Mouse (Mus musculus) stomach, embryonic 16.5 days (tissue): ENCODE data around the gene Tex10. TPM values are rescaled to one million over a fixed set of nuclear protein-coding genes. Genes with fewer than 3 reads are reported as not detected.
A peak's percentile ranks its signal among the peaks of the same experiment; 100 is the strongest.
"Not testable (repeated sequence)": the region's sequence is repeated elsewhere in the genome, so short reads cannot be mapped to it uniquely, and the experiment has no call there.

Experiments
- ATAC-seq: fragments of 200-750 bp; cut with Nextera tagmentation; 2 replicates; pipeline ENCODE4 v1.8.0; 2017; ENCODE audit warnings: moderate number of reproducible peaks, moderate TSS enrichment; ENCODE audit not compliant: insufficient read depth, low FRiP score
- H3K27ac ChIP-seq: fragments of 300-500 bp; sonication (generic); 2 replicates; pipeline ENCODE4 v1.5.1; 2014; ENCODE audit warnings: low read length
- H3K27me3 ChIP-seq: fragments of 300-500 bp; sonication (generic); 2 replicates; pipeline ENCODE4 v1.6.1; 2014; ENCODE audit warnings: low read length, control low read depth, mixed read lengths; ENCODE audit not compliant: control insufficient read depth, insufficient read depth
- H3K36me3 ChIP-seq: fragments of 300-500 bp; sonication (generic); 2 replicates; pipeline ENCODE4 v1.6.1; 2014; ENCODE audit warnings: low read length; ENCODE audit not compliant: control insufficient read depth, insufficient read depth
- H3K4me1 ChIP-seq: fragments of 300-500 bp; sonication (generic); 2 replicates; pipeline ENCODE4 v1.6.1; 2014; ENCODE audit warnings: low read length, control low read depth, mixed read lengths; ENCODE audit not compliant: control insufficient read depth, insufficient read depth
- H3K4me2 ChIP-seq: fragments of 300-500 bp; sonication (generic); 2 replicates; pipeline ENCODE4 v1.6.1; 2014; ENCODE audit warnings: low read depth, low read length, mixed read lengths
- H3K4me3 ChIP-seq: fragments of 300-500 bp; sonication (generic); replicated peaks from 2 replicates; pipeline ENCODE4 v1.5.1; 2014; ENCODE audit warnings: mild to moderate bottlenecking, low read length
- H3K9ac ChIP-seq: fragments of 300-500 bp; sonication (generic); 2 replicates; pipeline ENCODE4 v1.6.1; 2014; ENCODE audit warnings: low read length
- H3K9me3 ChIP-seq: fragments of 300-500 bp; sonication (generic); replicated peaks from 2 replicates; pipeline ENCODE4 v1.6.1; 2016; ENCODE audit warnings: low read length, control low read depth; ENCODE audit not compliant: control insufficient read depth
- WGBS: fragments of 180-500 bp; shearing (Covaris S2); extraction: QIAGEN DNeasy Blood & Tissue Kit; methylation state at CpG from one replicate; pipeline ENCODE4 v1.1.7; 2014; 5-methylcytosine and 5-hydroxymethylcytosine counted together
- polyA plus RNA-seq: library from polyadenylated mRNA; unstranded; fragments of >200 nt; fragmentation: Nextera tagmentation; extraction: Ambion mirVana; gene quantifications from 2 replicates; pipeline ENCODE4 v1.2.1, GENCODE M21; 2015

Tex10 gene
- polyA plus RNA-seq, 1 experiment from 2014 or later = 49.4 TPM

DNA sequence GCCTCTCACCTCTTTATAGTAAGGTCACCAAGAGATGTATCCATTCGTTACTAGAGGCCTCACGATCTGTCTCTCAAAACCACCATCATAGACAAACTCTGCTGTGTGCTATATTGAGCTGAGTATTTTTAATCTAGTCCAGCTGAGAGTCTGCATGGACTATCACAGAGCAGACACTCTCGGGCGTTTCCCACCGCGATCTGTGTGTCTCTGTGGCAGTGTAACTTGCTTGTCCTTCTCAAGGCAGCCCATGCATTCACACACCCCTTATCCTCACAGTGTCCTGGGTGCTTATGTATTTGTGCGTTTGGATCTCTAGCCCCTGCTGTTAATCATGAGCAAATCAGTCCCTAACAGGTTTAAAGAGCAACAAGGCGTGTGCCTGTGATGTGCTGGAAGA lies 59.8 kb downstream of the Tex10 start:
- H3K4me1 ChIP-seq = no peaks in the 10 kb centered on the region
- no peak overlapping the region for H3K27ac ChIP-seq
- no peaks in the 10 kb centered on the region for H3K27me3 ChIP-seq
- whole genome bisulfite sequencing = 87% methylated on average over 8 of the region's 8 CpGs
- H3K4me3 ChIP-seq = no peak overlapping the region
- no peaks in the 10 kb centered on the region for H3K9me3 ChIP-seq
- no peak overlapping the region for H3K4me2 ChIP-seq
- ATAC-seq = no peak
- H3K36me3 ChIP-seq = no peaks in the 10 kb centered on the region
- H3K9ac ChIP-seq = no peak overlapping the region

DNA sequence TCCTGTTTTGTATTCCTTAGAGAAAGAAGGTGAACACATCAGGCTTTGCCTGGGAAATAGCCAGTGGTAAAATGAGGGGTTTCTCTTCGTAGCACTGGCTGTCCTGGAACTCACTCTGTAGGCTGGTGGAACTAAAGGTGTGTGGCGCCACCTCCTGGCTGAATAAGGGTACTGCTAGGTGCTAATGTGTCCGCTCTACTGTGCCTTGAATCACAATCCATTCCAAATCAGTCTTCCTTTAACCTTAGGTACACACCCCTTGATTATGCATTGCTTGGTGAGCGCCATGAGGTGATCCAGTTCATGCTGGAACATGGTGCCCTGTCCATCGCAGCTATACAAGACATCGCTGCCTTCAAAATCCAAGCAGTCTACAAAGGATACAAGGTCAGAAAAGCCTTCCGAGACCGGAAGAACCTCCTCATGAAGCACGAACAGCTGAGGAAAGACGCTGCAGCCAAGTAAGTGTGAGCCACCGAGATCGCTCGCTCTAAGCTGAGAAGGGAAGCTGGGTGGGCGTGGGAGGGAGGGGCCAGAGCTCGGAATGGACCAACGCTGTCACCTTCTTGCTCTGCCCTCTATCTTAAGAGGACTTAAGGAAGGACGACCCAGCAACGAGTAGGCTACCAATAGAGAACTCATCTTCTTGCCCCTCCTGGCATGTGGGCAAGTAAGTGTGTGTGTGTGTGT lies 65.8 kb downstream of the Tex10 start:
- ATAC-seq = no peak
- H3K9me3 ChIP-seq = no peaks in the 10 kb centered on the region
- 40% methylated on average over 18 of the region's 18 CpGs for WGBS
- H3K27ac ChIP-seq = no peak overlapping the region
- no peaks in the 10 kb centered on the region for H3K4me1 ChIP-seq
- peak overlapping the region; percentile 9; the same call in 1 of the 2 replicates for H3K4me2 ChIP-seq
- no peaks in the 10 kb centered on the region for H3K27me3 ChIP-seq
- H3K36me3 ChIP-seq = no peaks in the 10 kb centered on the region
- no peak overlapping the region for H3K9ac ChIP-seq
- H3K4me3 ChIP-seq = no peak overlapping the region

DNA sequence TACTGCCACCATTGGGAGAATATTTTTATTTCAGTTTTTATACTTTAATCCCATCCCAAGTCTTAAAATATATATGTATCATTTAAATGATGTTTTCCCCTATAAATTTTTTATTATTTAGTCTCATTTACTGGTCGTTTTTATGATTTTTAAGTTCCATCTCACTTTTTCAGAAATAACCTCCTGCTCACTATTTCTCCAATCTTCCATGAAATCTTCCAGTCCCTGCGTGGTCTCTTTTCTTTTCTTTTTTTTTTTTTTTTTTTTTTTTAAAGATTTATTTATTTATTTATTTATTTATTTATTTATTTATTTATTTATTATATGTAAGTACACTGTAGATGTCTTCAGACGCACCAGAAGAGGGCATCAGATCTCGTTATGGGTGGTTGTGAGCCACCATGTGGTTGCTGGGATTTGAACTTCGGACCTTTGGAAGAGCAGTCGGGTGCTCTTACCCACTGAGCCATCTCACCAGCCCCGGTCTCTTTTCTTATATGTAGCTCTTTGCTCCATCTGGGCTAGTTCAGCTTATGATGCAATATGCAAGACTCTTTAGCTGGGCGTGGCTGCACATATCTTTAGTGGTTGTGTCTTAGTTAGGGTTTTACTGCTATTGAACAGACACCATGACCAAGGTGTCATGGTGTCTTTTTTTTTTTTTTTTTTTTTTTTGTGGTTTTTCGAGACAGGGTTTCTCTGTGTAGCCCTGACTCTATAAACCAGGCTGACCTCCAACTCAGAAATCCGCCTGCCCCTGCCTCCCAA lies 67.4 kb downstream of the Tex10 start:
- H3K27me3 ChIP-seq, ATAC-seq, H3K36me3 ChIP-seq, H3K9me3 ChIP-seq, H3K4me1 ChIP-seq, H3K9ac ChIP-seq, H3K4me3 ChIP-seq, H3K4me2 ChIP-seq, H3K27ac ChIP-seq: not testable (repeated sequence)
- WGBS = 88% methylated on average over 9 of the region's 10 CpGs

DNA sequence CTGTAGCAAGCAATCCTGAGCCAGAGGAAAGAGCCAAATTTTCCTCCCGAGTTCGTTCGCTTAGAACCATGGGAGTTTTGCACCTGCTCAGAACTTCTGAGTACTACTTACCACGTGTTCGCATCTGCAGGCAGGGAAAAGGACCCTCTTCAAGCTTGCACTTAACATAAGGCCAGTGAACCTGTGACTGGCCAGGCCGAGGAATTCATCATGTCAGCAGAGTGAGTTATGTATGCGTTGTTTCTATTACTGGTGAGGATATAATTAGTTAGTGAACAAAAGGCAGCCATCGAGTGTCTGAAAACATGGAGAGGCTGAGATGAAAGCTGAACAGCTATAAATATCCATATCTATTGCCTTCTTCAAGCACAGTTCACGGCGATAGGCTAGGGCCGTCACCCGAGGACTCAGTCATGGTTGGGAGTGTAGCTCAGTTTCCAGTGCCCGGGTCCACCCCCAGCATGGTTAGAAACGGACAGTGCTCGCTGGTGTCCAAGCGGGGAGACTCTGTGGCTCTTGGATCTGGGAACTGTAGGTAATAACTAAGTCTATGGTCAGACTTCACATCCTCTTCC lies 70.1 kb downstream of the Tex10 start:
- 75% methylated on average over 16 of the region's 16 CpGs for WGBS
- Histone ChIP-seq H3K27me3 (no peaks in the 10 kb centered on the region), H3K36me3 (no peaks in the 10 kb centered on the region), H3K4me3 (no peak overlapping the region), H3K9ac (no peak overlapping the region), H3K27ac (no peak overlapping the region), H3K4me1 (no peaks in the 10 kb centered on the region), H3K9me3 (no peaks in the 10 kb centered on the region), H3K4me2 (no peak overlapping the region)
- no peak for ATAC-seq

DNA sequence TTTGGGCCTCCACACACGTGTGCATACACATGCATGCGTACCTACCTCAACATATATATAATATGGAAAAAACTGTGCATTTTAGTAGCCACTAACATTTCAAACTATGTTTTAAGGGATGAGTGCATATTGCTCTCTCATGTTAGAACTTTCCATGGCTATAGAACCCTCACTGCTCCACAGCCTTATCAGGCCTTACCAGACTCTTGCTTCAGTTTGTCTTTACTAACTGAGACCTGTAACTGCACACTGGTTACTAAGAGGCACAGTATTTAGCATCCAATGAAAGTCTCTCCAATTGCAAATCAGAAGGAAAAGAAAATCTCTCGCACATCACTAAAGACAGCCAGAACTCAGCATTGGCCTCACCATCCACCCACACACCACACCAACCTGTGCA lies 76.3 kb downstream of the Tex10 start:
- 96% methylated on average over 3 of the region's 3 CpGs for WGBS
- Histone ChIP-seq H3K4me2 (no peak overlapping the region), H3K9me3 (no peaks in the 10 kb centered on the region), H3K27me3 (no peaks in the 10 kb centered on the region), H3K4me3 (no peak overlapping the region), H3K4me1 (no peaks in the 10 kb centered on the region), H3K9ac (no peak overlapping the region), H3K36me3 (no peaks in the 10 kb centered on the region), H3K27ac (no peak overlapping the region)
- no peak for ATAC-seq

DNA sequence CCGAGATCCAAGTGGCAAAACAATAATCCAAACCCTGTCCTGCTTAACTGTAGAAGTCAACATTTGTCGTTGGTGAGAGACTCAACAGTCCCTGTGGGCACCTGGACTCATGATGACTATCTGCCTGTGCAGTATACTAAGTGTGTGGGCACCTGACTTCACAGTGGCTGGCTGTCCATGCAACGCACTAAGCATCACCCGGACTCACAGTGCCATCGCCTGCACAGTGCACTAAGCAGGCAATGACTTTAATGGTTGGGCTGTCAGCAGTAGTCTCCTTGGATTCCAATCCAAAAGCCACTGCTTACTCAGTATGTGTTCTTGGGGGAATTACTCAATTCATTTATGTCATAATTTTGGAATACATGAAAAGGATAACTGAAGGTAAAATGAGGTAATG lies 90.8 kb downstream of the Tex10 start:
- no peaks in the 10 kb centered on the region for H3K36me3 ChIP-seq
- H3K9ac ChIP-seq = no peak overlapping the region
- no peaks in the 10 kb centered on the region for H3K27me3 ChIP-seq
- WGBS = 86% methylated on average over 5 of the region's 5 CpGs
- H3K4me1 ChIP-seq = no peaks in the 10 kb centered on the region
- no peak for ATAC-seq
- H3K27ac ChIP-seq = no peak overlapping the region
- no peak overlapping the region for H3K4me3 ChIP-seq
- no peak overlapping the region for H3K4me2 ChIP-seq
- H3K9me3 ChIP-seq = 0 out of 2 replicates have a peak, but pooled peaks cover 2% of the 10 kb centered on the region

DNA sequence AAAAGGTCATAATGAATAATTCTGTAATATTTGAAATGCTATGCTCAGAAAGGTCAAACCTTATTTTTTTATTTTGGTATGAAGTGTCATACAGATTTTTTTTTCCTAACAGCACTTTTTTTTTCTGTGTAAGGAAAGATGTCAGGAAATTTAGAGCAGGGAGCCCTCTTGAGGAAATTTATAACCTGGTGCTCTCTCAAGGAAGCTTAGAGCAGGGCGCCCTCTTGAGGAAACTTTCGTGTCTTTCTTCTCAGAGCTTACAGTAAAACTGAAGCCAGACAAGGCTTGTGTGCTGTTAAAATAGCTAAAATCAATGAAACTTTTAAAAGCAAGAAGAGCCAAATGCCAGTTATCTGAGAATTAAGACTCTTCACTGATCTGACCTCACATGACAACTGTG lies 92.3 kb downstream of the Tex10 start:
- no peaks in the 10 kb centered on the region for H3K27me3 ChIP-seq
- H3K9me3 ChIP-seq = 0 out of 2 replicates have a peak, but pooled peaks cover 2% of the 10 kb centered on the region
- H3K27ac ChIP-seq = no peak overlapping the region
- ATAC-seq = no peak
- no peak overlapping the region for H3K4me2 ChIP-seq
- H3K36me3 ChIP-seq = no peaks in the 10 kb centered on the region
- 1% methylated on average over 2 of the region's 2 CpGs for WGBS
- H3K4me1 ChIP-seq = no peaks in the 10 kb centered on the region
- no peak overlapping the region for H3K9ac ChIP-seq
- H3K4me3 ChIP-seq = no peak overlapping the region

Other genes with a start within 250 kb of the Tex10 start
- gene Erp44, start 193.9 kb downstream of the Tex10 start, polyA plus RNA-seq = 120 and 125 TPM in 2 replicates
- 9.2 and 10.2 TPM in 2 replicates for gene Invs, start 193.7 kb downstream of the Tex10 start, polyA plus RNA-seq
- 14.9 and 17.4 TPM in 2 replicates for gene Msantd3, start 66.5 kb upstream of the Tex10 start, polyA plus RNA-seq
- gene Tmeff1, start 111.7 kb upstream of the Tex10 start, polyA plus RNA-seq = 7.0 and 7.9 TPM in 2 replicates
- gene Cavin4, start 190.1 kb upstream of the Tex10 start, polyA plus RNA-seq = 0.54 and 8.9 TPM in 2 replicates